Mouse (Mus musculus) lung, postnatal 25 days (tissue): ENCODE results near the gene Anapc16.

Experiments used
- DNase-seq: peaks from one replicate; pipeline ENCODE4 v3.0.0; 2022; ENCODE audit warnings: low spot score

Gene Anapc16

DNA sequence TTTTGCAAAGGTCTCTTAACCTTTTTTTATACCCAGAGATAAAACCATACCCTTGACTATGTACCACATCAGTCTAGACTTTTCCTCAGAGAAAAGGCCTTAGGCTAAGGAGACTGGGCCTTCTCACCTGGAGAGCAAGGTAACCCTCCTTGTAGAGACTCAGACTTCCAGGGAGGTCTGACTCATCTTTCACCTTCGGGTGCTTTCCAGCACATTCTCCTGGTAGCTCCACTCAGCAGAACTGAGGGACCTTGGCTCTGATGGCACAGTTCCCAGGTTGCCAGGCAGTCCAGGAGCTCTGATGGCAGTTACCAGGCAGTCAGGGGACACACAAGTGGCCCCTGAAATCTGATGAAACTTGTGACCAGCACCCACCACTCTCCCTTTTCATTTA lies 53.7 kb downstream of the Anapc16 start:
- no peak for DNase-seq

DNA sequence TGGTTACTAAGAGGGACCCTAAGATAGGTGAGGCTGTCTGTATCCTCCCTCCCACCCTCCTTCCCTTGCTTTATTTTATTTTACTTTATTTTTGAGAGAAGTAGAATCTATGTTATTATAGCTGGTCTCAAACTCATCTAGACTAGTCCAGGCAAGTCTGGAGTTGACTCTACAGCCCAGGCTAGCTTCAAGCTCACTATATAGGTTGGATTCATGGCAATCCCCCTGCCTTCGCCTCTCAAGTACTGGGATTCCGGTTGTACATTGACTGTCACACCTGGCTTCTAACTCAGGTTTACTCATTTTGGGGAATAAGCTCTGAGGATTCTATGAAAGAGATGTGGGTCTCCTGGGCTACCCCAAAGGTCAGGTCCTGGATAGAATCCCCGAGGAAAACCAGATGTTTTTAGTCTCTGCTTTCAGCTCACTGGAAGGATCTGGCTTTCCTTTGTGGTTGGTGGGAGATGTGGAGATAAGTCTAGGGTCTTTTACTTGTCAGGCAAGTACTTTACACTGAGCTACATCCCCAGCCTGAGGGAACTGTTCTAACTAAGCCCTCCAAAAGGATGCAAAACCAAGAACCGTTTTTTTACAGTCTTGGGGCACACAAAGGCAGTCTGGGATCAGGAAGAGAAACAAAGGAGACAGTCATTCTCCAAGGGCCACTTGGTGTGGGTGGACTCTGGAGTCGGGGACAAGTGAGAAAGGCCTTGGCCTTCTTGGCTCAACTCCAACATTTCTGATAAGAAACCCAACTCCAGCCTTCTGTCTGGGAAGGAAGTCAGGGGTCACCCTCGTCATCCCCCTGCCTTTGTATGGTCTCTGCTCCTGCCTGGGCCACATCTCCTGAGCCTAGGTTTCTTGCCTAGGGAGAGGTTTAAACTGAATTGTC lies 54.3 kb downstream of the Anapc16 start:
- no peak for DNase-seq

DNA sequence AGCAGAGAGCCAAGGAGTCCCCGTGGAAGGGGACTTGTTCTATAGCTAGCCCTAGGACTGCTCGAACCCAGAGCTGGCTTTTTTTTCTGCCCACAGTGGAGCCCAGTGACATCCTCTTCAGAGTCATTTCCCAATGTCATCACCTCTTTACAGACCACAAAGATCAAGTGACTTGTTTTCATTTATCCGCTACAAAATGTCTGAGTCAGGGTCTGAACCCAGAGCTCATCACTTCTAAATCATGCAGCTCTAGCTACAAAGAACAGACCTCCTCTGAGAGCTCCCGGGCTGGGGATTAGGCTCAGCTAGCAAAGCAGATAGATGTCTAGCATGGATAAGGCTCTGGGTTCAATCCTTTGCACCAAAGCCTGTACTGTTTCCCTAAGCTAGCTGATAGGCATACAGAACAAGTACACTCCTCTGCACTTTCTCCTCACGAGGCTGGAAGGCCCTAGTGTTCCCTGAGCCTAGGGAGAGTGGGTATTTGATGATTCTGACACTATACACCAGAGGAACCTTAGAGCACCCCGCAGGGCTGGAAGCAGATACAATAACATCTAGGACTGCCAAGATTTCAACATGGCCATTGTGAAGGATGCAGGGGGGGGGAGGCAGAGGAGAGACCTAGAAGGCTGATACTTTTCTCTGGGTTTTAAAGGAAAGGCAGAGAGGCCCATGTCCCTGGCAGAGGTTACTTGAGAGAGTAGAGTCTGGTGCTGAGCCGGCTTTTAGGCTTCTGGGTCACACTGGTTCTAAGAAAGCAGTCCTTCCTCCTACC lies 55.5 kb downstream of the Anapc16 start:
- no peak for DNase-seq

- DNase-seq: no peak
Measured at GRCm38 (mm10) chr10:59946362-59946761, 56.6 kb downstream of the Anapc16 start.

- no peak for DNase-seq
Measured at GRCm38 (mm10) chr10:59945416-59945815, 57.5 kb downstream of the Anapc16 start.

DNA sequence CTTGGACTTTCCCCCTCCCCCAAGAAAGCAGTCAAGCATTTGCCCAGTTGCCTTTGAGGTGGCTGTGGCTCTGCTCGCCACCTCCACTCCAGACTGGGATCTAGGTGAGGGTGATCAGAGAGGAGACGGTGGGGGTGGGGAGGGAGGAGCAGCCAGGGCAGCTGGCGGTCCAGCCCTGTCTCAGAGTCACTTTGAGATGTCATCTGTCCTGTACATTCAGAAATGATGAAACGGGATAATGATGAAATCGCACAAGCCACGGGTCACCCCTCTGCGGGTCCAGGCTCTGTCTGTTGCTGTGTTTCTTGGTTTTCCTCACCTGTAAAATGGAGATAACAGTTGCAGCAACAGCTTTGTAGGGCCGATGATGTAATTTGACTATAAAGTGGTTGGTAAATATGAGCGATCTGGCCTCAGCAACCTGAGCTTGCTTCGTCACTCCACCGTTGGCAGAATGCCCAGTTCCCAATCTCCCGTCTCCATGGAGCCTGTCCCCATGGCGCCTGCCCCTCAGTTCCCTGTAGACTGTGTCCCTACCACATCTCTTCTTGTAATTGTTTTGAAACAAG lies 59.4 kb downstream of the Anapc16 start:
- DNase-seq: peak; percentile 91

DNA sequence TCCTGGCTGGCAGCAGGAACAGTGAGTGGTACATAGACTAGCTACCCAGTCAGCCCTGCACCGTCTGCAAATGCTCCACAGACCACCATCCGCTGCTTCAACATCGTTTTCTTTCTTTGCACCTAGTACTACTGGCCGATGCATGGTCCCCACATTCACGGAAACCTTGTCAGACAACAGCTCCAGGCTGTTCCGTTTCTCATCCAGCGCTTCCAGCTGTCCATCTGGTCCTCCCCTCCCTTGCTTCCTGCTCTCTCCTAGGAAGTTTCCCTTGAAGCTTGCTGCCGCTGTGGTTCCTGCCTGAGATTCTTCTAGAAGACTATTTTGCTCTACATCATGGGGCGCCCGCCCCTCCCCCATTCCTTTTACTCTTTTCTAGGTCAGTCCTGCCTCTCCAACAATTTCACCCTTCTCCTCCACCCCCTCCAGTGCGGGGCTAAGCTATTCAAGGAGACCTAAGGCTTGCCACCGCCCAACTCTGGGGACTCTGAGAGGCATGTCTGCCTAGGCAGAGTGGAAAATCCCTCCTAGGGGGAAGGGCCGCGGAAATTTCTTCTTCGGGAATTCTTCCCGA lies 60.0 kb downstream of the Anapc16 start:
- peak; percentile 66 for DNase-seq

DNA sequence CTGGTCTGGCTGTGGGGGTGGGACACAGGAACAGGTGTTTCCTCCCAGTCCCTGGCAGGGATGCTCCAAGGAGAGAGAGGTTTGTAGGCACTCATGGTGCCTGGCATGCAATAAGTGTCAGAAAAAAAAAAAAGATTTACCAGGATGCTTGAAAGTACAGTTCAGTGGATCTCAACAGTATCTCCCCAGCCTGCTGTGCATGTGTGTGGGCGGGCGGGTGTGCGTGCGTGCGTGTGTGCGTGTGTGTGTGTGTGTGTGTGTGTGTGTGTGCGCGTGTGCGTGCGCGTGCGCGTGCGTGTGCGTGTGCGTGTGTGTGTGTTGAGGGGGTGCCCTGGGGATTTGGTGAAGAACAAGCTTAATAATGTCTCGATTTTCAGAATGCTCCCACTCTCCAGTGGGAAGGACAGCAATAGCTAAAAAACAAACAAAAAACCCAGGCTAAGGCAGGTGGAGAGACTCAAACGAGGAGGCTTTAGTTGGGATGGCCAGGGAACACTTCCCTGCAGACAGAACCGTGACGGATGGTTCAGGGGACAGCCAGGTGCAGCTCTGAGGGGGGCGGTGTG lies 60.6 kb downstream of the Anapc16 start:
- DNase-seq: no peak

DNA sequence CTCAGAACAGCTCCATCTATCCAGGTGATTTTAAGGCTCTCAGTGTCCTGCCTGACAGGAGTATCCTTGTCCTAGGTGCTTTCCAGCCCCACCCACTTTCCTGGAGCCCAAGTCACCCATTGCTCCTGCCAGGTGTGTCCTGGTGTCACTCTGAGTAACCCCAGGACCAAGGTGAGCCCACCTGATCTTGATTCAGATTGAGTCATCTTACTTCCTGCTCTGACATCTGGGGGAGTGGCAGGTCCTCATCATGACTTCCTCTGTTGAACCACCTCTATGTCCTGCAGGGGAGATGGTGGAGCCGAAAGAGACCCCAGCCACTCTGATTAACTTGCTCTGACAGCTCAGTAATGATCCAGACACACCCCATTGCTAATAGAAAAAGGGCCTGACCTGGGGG lies 63.9 kb downstream of the Anapc16 start:
- no peak for DNase-seq

GRCm38 (mm10) chr10:59938662-59939061 lies 64.3 kb downstream of the Anapc16 start:
- no peak for DNase-seq
